Mouse (Mus musculus): ENCODE results near the gene Capn2.
A peak's percentile ranks its signal among the peaks of the same experiment; 100 is the strongest.

Gene Capn2

DNA sequence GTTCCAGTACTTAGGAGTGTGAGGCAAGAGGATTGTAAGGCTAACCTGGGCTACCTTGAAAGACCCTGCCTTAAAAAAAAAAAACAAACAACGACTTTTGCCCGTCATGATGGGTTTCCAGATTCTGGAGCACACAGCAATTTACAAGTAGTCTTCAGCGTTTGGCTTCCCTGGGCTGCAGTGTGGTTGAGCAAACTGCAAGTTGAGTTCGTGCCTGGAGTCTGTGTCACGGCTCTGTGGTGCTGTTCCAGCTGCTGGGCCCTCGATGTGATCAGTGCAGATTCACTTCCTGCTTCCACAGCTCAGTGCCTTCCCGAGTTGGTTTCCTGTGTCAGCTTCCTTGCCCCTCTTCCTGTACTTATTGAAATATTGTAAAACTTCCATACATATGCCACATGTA, 56.1 kb downstream of the Capn2 start:
- no peak for DNase-seq (ENCODE audit: extremely low spot score)

DNA sequence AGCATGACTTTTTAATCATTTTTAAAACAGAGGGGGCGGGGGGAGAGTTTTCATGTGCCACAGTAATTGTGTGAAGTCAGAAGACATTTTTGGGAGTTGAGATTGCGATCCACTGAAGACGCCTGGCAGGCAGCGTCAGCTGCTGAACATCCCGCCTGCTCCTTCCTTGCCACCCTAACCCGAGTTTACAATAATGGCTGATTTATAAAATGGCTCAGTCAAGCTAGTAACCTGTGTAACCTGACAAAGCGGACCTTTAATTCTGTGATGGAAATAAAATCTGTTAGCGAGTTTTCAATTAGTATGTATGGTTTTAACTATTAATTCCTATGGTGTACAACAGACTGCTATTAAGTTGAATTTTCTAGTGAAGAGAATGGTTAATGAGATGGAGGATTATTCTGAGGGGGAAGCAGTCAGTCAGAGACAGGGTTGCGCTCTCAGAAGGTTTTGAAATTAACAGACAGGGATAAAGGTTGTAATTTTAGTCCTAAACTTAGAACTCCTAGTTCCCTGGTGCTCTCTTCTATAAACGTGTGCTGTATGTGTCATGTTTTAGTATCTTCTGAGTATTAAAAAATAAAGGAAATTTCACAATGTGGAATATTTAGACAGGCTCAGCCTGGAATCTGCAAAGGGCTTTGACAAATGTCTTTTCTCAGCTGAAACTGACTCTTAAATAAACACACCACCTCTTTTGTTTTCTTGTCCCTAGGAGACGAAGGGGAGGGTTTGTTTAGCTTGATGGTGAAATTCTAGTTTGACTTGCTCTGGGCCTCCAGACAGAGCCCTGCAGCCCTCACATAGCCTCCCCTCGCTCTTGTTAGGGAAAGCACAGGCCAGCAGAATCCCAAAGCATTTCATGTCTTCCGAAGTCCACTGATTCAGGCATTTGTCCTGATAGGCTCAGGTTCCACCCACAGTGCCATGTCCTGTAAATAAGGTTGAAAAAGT, 56.8 kb downstream of the Capn2 start:
- DNase-seq (ENCODE audit: extremely low spot score) = peak; percentile 25

GRCm38 (mm10) chr1:182459436-182459835, 58.0 kb downstream of the Capn2 start:
- no peak for DNase-seq (ENCODE audit: extremely low spot score)

GRCm38 (mm10) chr1:182458556-182458955, 58.9 kb downstream of the Capn2 start:
- DNase-seq (ENCODE audit: extremely low spot score) = no peak

DNA sequence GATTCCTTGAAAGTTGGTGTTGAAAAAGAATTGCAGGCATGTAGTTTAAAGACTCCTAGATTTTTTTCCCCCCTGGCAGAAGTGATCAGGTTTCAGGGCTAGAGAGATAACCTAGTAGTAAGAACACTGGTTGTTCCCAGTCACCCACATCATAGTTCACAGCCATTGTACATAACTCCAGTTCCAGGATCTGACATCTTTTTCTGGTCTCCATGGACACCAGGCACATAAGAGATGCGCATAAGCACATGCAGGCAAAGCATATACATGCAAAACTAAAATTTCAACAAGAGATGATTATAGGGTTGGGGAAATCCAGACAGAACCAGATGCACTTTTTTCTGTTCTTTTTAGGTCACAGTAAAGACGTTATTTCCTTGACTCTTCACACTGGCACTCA, 62.3 kb downstream of the Capn2 start:
- DNase-seq (ENCODE audit: extremely low spot score) = no peak

DNA sequence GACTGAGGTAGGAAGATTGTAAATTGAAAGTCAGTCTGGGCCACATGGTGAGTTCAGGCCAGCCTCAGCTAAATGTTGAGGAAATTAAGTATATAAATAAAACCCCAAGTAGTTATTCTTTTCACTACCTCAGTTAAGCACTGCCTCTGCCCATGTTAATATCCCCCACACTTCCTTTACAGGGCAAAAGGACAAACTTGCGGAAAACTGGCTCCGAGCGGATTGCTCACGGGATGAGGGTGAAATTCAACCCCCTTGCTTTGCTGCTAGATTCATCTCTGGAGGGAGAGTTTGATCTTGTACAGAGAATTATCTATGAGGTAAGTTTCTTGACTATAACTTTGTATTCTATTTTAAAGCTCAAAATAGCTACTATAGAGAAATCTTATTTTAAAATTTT, 64.9 kb downstream of the Capn2 start:
- no peak for DNase-seq (ENCODE audit: extremely low spot score)

- DNase-seq (ENCODE audit: extremely low spot score) = no peak
Observed at GRCm38 (mm10) chr1:182448276-182449035, 69.0 kb downstream of the Capn2 start.

DNA sequence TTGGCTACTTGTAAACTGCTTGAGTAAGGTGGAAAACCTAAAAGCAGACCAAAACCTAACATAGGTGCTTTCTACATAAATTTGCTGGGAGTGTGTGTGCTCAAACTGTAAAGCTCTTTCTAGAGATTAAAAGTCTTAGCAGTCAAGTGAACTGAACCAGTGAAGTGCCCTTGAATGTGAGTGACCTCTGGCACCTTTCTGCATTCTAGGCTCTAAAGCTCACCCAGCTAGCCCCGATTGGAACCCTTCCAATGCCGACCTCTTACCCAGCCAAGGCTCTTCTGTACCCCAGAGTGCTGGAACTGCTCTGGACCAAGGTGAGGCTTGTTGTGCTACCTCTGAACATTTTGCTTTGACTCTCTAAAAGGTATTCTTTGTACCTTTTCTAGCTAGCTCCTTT, 73.3 kb downstream of the Capn2 start:
- DNase-seq (ENCODE audit: extremely low spot score) = no peak

DNA sequence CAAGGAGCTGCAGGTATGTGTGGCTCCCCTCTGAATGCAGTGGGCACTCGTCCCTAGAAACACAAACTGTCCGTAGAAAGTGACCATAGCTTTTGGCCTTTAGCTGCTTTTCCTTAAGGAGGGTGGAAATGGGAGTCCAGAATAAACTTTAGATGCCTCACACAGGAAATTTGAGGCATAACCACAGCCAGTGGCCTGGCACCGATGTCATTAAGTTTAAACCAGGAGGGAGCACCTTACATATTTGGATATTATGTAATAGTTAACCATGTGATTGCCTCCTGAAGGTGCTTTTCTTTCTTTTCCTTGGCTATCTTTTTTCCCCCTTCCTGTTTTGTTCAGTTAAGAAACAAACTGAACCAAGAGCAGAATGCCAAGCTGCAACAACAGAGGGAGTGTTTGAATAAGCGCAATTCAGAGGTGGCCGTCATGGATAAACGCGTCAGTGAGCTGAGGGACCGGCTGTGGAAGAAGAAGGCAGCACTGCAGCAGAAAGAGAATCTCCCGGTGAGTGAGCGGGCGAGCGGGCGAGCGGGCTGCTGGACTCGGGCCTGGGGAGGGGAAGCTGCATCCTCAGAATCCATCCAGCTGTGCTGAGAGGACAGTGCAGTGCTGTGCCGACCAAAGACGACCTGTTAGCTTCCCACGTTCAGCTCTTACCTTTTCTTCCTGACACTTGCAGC, 75.5 kb downstream of the Capn2 start:
- DNase-seq (ENCODE audit: extremely low spot score) = no peak

- DNase-seq (ENCODE audit: extremely low spot score) = no peak
Observed at GRCm38 (mm10) chr1:182439546-182440222, 77.7 kb downstream of the Capn2 start.

DNA sequence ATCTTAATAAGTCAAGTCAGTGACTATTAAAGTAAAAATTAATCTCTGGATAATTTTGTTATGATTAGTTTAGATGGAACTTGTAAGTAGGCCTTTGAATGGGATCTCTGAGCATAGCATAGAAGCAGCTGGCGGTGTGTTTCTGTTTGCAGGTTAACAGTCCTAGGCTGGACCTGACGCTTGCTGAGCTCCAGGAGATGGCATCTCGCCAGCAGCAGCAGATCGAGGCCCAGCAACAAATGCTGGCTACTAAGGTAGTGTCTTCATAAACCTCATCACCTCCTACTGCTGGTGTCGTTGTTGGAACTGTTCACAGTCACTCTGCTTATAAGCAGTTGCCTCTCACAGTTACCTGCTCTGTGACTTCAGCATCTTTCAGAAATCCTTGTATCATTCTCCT, 80.7 kb downstream of the Capn2 start:
- no peak for DNase-seq (ENCODE audit: extremely low spot score)

DNA sequence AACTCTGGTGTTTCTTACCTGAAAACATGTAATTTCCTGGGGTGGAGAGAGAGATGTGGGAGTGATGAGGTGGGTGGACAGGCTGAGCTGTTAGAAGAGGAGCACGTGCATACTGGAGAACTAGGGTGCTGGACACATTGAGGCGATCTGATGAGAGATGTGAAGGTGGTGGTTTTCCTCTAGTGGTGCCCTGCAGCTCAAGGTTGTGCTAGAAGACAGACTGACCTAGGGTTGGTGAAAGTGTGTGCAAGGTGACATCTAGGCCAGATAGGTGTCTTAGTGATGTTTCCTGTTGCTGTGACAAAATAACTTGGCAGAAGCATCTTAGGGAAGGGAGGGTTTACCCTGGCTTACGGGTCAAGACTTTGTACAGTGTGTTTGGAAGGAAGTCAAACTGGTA, 85.3 kb downstream of the Capn2 start:
- DNase-seq (ENCODE audit: extremely low spot score) = no peak

DNA sequence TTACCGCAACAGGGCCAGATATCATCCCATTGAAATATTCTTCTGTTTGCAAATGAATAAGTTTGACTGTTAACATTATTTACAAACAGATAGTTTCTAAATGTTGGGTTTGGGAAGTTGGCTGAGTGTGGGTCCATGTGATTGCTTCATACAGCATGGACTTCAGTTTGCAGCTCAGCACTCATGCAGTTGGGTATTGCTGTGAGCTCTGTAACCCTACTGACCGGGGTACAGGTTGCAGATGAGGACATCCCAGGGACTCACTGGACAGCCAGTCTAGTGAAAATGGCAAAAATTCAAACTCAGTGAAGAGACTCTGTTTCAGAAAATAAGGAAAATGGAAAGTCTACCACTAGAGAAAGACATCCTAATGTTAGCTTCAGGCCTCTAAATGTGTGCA, 86.7 kb downstream of the Capn2 start:
- DNase-seq (ENCODE audit: extremely low spot score) = no peak

GRCm38 (mm10) chr1:182429826-182430225, 87.6 kb downstream of the Capn2 start:
- DNase-seq (ENCODE audit: extremely low spot score) = no peak

DNA sequence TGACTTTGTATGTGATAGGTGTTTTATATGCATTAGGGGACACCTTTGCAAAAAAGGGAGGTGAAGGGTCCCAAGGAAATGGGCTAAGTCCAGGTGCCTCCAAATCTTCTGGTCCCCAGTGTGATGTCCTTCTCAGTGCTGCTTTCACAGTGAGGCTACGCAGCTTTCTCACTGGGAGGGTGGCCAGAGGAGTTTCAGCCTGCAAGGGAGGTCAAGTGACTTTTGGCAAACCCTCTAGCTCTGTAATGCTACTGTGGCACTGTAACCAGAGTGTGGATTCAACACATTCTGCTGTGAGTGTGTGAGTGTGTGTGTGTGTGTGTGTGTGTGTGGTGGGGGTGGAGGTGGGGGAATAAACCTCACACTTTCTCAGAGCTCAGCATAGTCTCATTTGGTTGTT, 90.0 kb downstream of the Capn2 start:
- DNase-seq (ENCODE audit: extremely low spot score) = no peak

- DNase-seq (ENCODE audit: extremely low spot score) = no peak
Observed at GRCm38 (mm10) chr1:182426444-182426843, 91.0 kb downstream of the Capn2 start.

DNA sequence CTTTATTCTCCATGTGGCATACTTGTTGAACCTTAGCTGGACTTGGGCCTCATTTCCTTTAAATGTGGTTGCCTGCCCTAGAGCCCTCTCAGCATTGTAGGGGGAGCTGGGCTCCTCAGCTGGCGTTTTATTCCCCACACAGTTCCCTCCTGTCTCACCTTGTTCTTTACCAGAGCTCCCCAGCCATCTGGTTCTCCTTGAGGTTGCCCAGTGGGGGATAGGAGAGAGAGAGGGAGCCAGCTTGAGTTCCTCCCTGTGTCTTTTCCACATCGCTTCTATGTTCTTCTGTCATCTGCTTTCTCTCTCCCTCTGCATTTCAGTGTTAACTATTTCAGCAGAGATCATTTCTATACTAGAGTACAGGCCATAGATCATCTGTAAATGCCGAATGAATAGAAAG, 92.2 kb downstream of the Capn2 start:
- DNase-seq (ENCODE audit: extremely low spot score) = no peak

DNA sequence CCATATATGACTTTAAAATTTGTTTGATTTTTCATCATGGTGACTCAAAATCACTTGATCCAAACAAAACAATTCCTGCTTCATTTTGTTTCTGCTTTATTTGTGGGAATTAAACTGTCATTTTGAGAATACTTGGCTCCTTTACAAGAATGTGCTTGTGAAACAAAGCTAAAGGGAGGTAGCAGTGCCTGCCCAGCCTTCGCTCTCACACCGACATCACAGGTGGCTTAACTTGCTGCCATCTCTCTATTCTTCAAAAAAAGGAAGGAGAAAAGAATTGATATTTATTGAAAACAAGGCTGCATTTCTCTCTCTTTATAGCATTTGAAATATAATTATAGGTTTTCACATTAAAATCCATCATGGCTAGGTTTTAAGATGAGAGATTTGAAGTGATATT, 93.1 kb downstream of the Capn2 start:
- no peak for DNase-seq (ENCODE audit: extremely low spot score)

GRCm38 (mm10) chr1:182419481-182419880, 97.9 kb downstream of the Capn2 start:
- no peak for DNase-seq (ENCODE audit: extremely low spot score)

Data from embryo, embryonic 9.5 days (tissue).